Mouse (Mus musculus): Measurements from ENCODE around the gene Ralgps1. TPM values are rescaled to one million over a fixed set of nuclear protein-coding genes. Genes with fewer than 3 reads are reported as not detected.
"Not testable (repeated sequence)": the region's sequence is repeated elsewhere in the genome, so short reads cannot be mapped to it uniquely, and the experiment has no call there.

Gene Ralgps1
- polyA plus RNA-seq, 1 experiment, result 48.7 TPM

DNA sequence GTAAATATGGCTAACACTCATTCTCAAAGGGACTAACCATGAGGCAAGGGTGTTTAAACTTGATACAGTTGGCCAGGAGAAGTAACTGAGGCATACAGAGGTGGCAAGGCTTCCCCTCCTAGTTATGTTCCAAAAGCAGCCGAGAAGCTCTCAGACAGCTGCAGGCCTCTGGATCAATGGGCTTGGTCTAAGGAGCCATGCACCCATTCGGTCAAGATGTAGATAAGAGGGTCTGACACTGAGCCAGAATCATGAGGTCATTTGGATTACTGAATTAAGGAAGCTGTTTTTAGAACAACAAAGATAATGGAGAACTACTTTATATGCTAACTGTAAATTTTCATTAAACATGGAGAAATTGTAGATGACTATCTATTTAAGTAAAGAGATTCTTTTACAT, 244.0 kb downstream of the Ralgps1 start:
- WGBS, result 66% methylated on average over 2 of the region's 2 CpGs
- DNase-seq, result no peak
- no peaks in the 10 kb centered on the region for H3K27me3 ChIP-seq (ENCODE audit: control insufficient read depth, insufficient read depth, low read length)
- no peak for TF ChIP-seq POLR2A (IDR thresholded peaks at IDR 0.05; ENCODE audit: borderline replicate concordance, insufficient read depth, low read length)
- H3K4me3 ChIP-seq (replicated peaks; ENCODE audit: insufficient read depth, low read depth, low read length), result no peak overlapping the region
- H3K27ac ChIP-seq (ENCODE audit: insufficient read depth, low read length), result no peak overlapping the region
- H3K4me1 ChIP-seq (ENCODE audit: control insufficient read depth, insufficient read depth, low read length), result peaks cover 3% of the 10 kb centered on the region

DNA sequence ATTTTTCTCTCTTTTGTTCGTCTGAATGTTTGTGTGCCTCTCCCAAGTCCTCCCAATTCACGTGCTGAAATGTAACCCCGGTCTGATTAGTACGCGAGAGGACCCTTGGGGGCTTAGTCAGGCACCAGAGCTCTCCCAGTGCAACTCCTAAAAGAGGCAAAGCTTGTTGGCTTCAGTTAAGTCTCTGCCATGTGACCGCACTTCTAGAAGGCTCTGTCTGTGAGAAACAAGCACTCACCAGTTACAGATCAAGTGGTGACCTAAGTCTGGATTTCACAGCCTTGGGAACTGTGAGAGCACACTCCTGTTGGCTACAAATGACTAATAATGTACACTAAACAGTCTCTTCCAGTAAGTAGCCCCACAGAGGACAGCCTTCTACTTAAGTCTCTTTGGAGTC, 248.4 kb downstream of the Ralgps1 start:
- TF ChIP-seq POLR2A (IDR thresholded peaks at IDR 0.05; ENCODE audit: borderline replicate concordance, insufficient read depth, low read length) (no peak), CTCF (IDR thresholded peaks at IDR 0.05; ENCODE audit: borderline replicate concordance, insufficient read depth, low read depth, low read length) (no peak)
- Histone ChIP-seq H3K27me3 (ENCODE audit: control insufficient read depth, insufficient read depth, low read length) (no peaks in the 10 kb centered on the region), H3K4me1 (ENCODE audit: control insufficient read depth, insufficient read depth, low read length) (peaks cover 10% of the 10 kb centered on the region; the same call in 1 of the 2 replicates), H3K4me3 (replicated peaks; ENCODE audit: insufficient read depth, low read depth, low read length) (no peak overlapping the region), H3K27ac (ENCODE audit: insufficient read depth, low read length) (no peak overlapping the region)
- no peak for DNase-seq
- 84% methylated on average over 6 of the region's 6 CpGs for WGBS

DNA sequence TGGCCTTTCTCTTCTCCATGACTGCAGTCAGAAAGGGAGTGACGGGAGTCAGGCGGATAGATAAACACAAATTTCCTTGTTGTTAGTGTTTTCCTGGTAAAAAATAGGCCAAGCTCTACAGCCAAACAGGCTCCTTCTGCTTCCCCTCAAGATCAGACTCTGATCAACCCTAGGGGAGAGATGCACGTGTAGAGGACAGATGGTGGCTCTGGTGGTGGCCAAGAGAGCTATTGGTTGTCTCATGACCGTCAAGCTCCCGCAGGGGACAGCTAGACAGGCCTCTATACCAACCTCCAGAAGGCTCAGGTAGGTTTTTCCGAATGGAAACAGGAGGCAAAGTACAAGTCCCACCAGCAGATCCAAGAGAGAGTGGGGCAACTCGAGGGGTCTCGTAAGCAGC, 270.8 kb downstream of the Ralgps1 start:
- Histone ChIP-seq H3K4me1 (ENCODE audit: control insufficient read depth, insufficient read depth, low read length) (peaks cover 12% of the 10 kb centered on the region), H3K4me3 (replicated peaks; ENCODE audit: insufficient read depth, low read depth, low read length) (no peak overlapping the region), H3K27me3 (ENCODE audit: control insufficient read depth, insufficient read depth, low read length) (no peaks in the 10 kb centered on the region), H3K27ac (ENCODE audit: insufficient read depth, low read length) (peak overlapping the region; percentile 59)
- whole genome bisulfite sequencing, result 10% methylated on average over 8 of the region's 8 CpGs
- peak; percentile 79 to 89 for DNase-seq
- TF ChIP-seq CTCF (IDR thresholded peaks at IDR 0.05; ENCODE audit: borderline replicate concordance, insufficient read depth, low read depth, low read length) (no peak), POLR2A (IDR thresholded peaks at IDR 0.05; ENCODE audit: borderline replicate concordance, insufficient read depth, low read length) (no peak)

DNA sequence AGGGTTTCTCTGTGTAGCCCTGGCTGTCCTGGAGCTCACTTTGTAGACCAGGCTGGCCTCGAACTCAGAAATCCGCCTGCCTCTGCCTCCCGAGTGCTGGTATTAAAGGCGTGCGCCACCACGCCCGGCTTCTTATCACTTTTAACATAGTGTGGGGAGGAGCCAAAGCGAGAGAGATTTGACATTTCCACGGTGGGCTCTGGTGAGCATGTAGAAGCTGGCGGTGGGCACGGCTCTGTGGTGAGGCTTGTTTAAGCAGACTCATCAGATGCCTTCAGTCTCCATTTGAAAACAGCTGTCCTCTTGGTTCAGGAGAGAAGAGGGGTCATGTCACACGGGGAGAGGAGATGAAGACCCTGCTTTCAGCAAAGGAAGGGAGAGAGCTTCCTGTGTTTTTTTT, 274.0 kb downstream of the Ralgps1 start:
- not testable (repeated sequence) for H3K27me3 ChIP-seq (ENCODE audit: control insufficient read depth, insufficient read depth, low read length); H3K4me3 ChIP-seq (replicated peaks; ENCODE audit: insufficient read depth, low read depth, low read length); H3K27ac ChIP-seq (ENCODE audit: insufficient read depth, low read length); DNase-seq
- WGBS, result 95% methylated on average over 12 of the region's 12 CpGs
- H3K4me1 ChIP-seq (ENCODE audit: control insufficient read depth, insufficient read depth, low read length), result peaks cover 14% of the 10 kb centered on the region

DNA sequence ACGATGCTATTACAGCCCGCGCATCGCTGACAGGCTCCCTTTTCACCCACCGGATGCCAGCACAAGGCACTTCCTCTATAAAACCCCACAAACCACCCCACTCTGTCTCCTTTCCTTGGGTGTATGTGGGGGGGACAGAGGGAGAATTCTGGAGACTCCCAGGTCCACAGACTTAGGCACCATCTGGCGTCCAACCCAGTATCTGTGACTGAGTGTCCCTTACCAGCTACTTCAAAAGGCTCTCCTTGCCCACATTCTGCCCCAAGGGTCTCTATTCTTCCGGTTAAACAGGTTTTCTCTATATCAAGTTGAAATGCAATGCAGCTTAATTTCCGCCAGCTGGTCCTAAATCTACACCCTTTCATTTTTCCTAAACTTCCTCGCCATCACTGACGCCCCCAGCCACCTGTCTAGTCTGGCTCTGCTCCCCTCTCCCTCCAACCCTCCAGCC, 276.0 kb downstream of the Ralgps1 start:
- H3K4me3 ChIP-seq (replicated peaks; ENCODE audit: insufficient read depth, low read depth, low read length), result no peak overlapping the region
- no peak for TF ChIP-seq CTCF (IDR thresholded peaks at IDR 0.05; ENCODE audit: borderline replicate concordance, insufficient read depth, low read depth, low read length)
- no peak for TF ChIP-seq POLR2A (IDR thresholded peaks at IDR 0.05; ENCODE audit: borderline replicate concordance, insufficient read depth, low read length)
- no peaks in the 10 kb centered on the region for H3K27me3 ChIP-seq (ENCODE audit: control insufficient read depth, insufficient read depth, low read length)
- WGBS, result 68% methylated on average over 10 of the region's 10 CpGs
- peaks cover 16% of the 10 kb centered on the region for H3K4me1 ChIP-seq (ENCODE audit: control insufficient read depth, insufficient read depth, low read length)
- DNase-seq, result no peak
- H3K27ac ChIP-seq (ENCODE audit: insufficient read depth, low read length), result no peak overlapping the region

DNA sequence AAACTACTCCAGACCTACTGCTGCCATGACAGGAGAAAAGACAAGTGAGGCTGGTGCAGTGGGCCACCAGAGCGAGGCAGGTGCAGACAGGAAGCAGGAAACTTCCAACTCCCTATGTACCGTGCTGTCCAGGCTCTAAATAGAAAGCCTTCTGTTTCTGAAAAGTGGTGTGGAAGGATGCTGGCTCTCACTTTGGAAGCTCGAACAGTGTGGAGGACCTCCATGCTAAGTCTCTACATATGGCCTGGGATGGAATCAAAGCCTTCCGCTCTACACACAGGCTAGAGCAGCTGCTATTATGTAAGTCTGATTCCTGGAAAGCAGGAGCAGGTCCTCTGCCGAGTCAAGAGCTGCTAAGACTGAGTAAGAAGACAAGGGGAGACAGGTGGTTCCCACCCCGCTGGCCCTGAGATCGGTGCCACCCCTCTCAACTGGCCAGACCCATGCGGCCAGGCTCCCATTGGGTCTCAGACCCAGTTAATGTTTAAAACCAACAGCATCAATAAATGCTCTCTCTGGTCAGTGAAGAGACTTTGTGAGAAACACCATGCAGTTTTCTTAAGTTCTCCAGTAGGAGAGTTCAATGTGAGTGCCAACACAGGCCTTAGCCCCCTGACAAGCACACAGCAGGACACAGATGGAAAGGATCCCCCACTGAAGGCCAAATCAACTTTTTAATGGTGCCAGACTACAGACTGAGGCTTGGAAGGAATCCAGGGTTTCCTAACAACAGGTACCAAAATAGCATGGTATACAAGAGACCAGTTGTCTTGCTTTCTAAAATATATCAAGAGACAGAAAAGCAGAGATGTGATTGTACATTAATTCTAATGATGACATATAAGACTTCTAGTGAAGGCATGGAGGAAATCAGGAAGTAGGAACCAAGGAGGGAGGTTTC, 280.4 kb downstream of the Ralgps1 start:
- H3K4me1 ChIP-seq (ENCODE audit: control insufficient read depth, insufficient read depth, low read length), result peaks cover 35% of the 10 kb centered on the region
- WGBS, result 30% methylated on average over 8 of the region's 8 CpGs
- no peak for TF ChIP-seq CTCF (IDR thresholded peaks at IDR 0.05; ENCODE audit: borderline replicate concordance, insufficient read depth, low read depth, low read length)
- TF ChIP-seq POLR2A (IDR thresholded peaks at IDR 0.05; ENCODE audit: borderline replicate concordance, insufficient read depth, low read length), result no peak
- H3K4me3 ChIP-seq (replicated peaks; ENCODE audit: insufficient read depth, low read depth, low read length), result no peak overlapping the region
- H3K27me3 ChIP-seq (ENCODE audit: control insufficient read depth, insufficient read depth, low read length), result no peaks in the 10 kb centered on the region
- 0 out of 2 replicates have a peak overlapping the region, but pooled peaks have one; percentile 11 for H3K27ac ChIP-seq (ENCODE audit: insufficient read depth, low read length)
- DNase-seq, result peak in 1 of 2 experiments; percentile 44

DNA sequence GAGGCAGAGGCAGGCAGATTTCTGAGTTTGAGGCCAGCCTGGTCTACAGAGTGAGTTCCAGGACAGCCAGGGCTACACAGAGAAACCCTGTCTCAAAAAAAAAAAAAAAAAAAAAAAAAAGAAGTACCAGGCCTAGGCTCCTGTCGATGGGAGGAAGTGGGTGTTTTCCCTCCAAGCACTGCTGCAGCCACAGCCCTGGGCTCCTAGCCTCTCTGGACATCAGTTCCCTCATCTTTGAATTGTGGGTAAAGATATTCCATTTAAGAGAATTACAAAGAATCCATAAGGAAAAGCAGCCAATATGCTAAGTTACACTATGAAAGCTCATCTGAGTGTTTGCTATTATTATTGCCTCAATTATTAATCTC, 281.3 kb downstream of the Ralgps1 start:
- not testable (repeated sequence) for DNase-seq; H3K27ac ChIP-seq (ENCODE audit: insufficient read depth, low read length); H3K4me3 ChIP-seq (replicated peaks; ENCODE audit: insufficient read depth, low read depth, low read length); H3K27me3 ChIP-seq (ENCODE audit: control insufficient read depth, insufficient read depth, low read length)
- H3K4me1 ChIP-seq (ENCODE audit: control insufficient read depth, insufficient read depth, low read length), result peaks cover 33% of the 10 kb centered on the region
- WGBS, result 52% methylated on average over 1 of the region's 1 CpGs

DNA sequence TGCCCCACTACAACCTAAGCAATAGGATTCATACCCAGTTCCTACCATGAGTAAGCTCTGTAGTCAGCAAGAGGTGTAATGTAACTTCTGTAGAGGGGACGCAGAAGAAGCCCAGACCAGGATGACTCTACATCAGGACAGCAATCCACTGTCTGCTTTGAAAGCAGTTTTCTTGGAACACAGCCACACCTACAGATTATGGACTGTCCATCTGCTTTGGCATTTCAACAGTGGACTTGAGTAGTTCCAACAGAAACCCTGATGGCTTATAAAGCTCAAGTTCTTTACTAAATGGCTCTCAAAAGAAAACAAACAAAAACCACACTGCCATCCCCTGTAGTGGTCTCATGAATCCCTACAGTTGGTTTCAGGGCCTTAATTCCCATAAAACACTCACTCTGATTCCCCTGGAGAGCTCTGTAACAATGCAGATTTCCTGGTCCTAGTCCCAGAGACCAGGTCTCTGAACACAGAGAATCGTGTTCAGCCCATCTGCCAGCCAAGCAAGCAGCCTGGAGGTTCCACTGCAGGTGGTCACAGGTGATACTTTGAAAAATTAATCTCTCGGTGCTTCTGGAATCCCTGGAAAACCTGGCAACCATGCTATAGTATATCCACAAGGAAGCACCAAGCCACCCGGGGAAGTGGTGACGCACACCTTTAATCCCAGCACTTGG, 281.8 kb downstream of the Ralgps1 start:
- Histone ChIP-seq H3K27ac (ENCODE audit: insufficient read depth, low read length) (no peak overlapping the region), H3K4me3 (replicated peaks; ENCODE audit: insufficient read depth, low read depth, low read length) (no peak overlapping the region), H3K4me1 (ENCODE audit: control insufficient read depth, insufficient read depth, low read length) (peaks cover 33% of the 10 kb centered on the region), H3K27me3 (ENCODE audit: control insufficient read depth, insufficient read depth, low read length) (no peaks in the 10 kb centered on the region)
- no peak for TF ChIP-seq CTCF (IDR thresholded peaks at IDR 0.05; ENCODE audit: borderline replicate concordance, insufficient read depth, low read depth, low read length)
- no peak for TF ChIP-seq POLR2A (IDR thresholded peaks at IDR 0.05; ENCODE audit: borderline replicate concordance, insufficient read depth, low read length)
- WGBS, result 15% methylated on average over 5 of the region's 5 CpGs
- peak; percentile 69 to 87 for DNase-seq

Measured in cerebellum, adult 2 months (tissue).